Comparison of ENCODE assay signal across 8 mouse cellular contexts in the genomic region with DNA sequence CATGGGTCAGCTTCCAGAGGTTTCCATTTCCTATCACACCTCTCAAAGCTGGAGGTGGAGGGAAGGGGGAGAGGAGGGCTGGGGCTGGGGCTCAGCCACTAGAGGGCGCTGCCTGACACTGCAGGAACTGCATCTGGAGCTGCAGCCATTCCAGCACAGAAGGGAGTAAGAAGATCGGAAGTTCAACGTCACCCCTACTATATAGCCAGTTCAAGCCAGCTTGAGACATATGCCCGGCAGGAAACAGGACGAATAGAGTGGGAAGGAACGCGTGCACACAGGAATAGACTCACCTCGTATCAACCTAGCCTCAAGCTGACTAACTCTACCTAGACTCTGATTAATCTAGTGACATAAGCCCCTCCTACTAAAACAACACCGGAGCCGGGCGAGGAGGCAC. TPM values are rescaled to one million over a fixed set of nuclear protein-coding genes. Genes with fewer than 3 reads are reported as not detected.
DNase-seq lines count a peak whose midpoint lies in the region; ATAC-seq lines count a peak whose summit lies in the region.
"Had no signal": no experiment of that assay in that cellular context is flagged by ENCODE, and none has a peak within 500 bp of the region (broad histone marks: within the 10 kb centered on the region; RNA-seq: fewer than 3 reads in every experiment).

No protein-coding gene starts in this region.

- peak; percentile 89 for ATAC-seq in CD4-positive, CD25-positive, alpha-beta regulatory T cell, adult 4 months

- DNase-seq in Muller cell, postnatal 12 days (ENCODE audit: inconsistent ontology term), result peak; percentile 47
- peak; percentile 61 to 80 for DNase-seq in cerebellum, postnatal 25 days
- peak; percentile 87 for DNase-seq in heart, embryonic 10.5 days (ENCODE audit: low spot score)
- DNase-seq in kidney, postnatal 36 days, result peak; percentile 80 to 95
- peak; percentile 85 for DNase-seq in lung, postnatal 10 days
- DNase-seq in spleen, adult 18-20 months, result peak; percentile 49 to 75

- no peak overlapping the region for H3K4me3 ChIP-seq in heart, embryonic 10.5 days
- H3K4me3 ChIP-seq: limb, embryonic 15.5 days had no signal

- no peak overlapping the region for H3K27ac ChIP-seq in heart, embryonic 10.5 days
- H3K27ac ChIP-seq: limb, embryonic 15.5 days had no signal

- H3K4me1 ChIP-seq in heart, embryonic 10.5 days, result peaks cover 15% of the 10 kb centered on the region

- no peaks in the 10 kb centered on the region for H3K9me3 ChIP-seq in heart, embryonic 10.5 days
- H3K9me3 ChIP-seq: limb, embryonic 15.5 days had no signal

- no peaks in the 10 kb centered on the region for H3K36me3 ChIP-seq in heart, embryonic 10.5 days
- H3K36me3 ChIP-seq: limb, embryonic 15.5 days had no signal

- 29% methylated on average over 11 of the region's 11 CpGs for WGBS in heart, embryonic 10.5 days

- H3K27me3 ChIP-seq in heart, embryonic 10.5 days (ENCODE audit: insufficient read depth, poor library complexity, severe bottlenecking), result no peaks in the 10 kb centered on the region
- H3K27me3 ChIP-seq: limb, embryonic 15.5 days had no signal

RNA-seq across cellular contexts. Expression of gene Vsig10, which starts 11.2 kb away (rescaled TPM):
- 1 to 10 TPM; 5.5 to 8.3 TPM for polyA plus RNA-seq in CD4-positive, CD25-positive, alpha-beta regulatory T cell, adult 4 months (2017; shearing (Covaris generic))
- 5.4 and 5.8 TPM in 2 replicates for polyA plus RNA-seq in heart, embryonic 10.5 days (2016; fragmentation: Nextera tagmentation; extraction: Ambion mirVana)

RNA-seq across cellular contexts. Expression of gene Pebp1, which starts 20.3 kb away (rescaled TPM):
- polyA plus RNA-seq in CD4-positive, CD25-positive, alpha-beta regulatory T cell, adult 4 months (2017; shearing (Covaris generic)), result 100 to 1,000 TPM; 133 to 140 TPM
- polyA plus RNA-seq in heart, embryonic 10.5 days (2016; fragmentation: Nextera tagmentation; extraction: Ambion mirVana), result 614 and 687 TPM in 2 replicates

RNA-seq across cellular contexts. Expression of gene Wsb2, which starts 49.4 kb away (rescaled TPM):
- 10 to 100 TPM in 1 of 2 experiments, 1 to 10 TPM in 1; 8.2 to 16.3 TPM for polyA plus RNA-seq in CD4-positive, CD25-positive, alpha-beta regulatory T cell, adult 4 months (2017; shearing (Covaris generic))
- polyA plus RNA-seq in heart, embryonic 10.5 days (2016; fragmentation: Nextera tagmentation; extraction: Ambion mirVana), result 79.6 and 88.4 TPM in 2 replicates
